Mouse (Mus musculus): ENCODE results near the gene Ascc3. TPM values are rescaled to one million over a fixed set of nuclear protein-coding genes. Genes with fewer than 3 reads are reported as not detected.

The Ascc3 gene
- polyA plus RNA-seq, 1 experiment = 0.72 TPM

GRCm38 (mm10) chr10:50711765-50712164 lies 119.3 kb downstream of the Ascc3 start:
- no peaks in the 10 kb centered on the region for H3K4me1 ChIP-seq
- peaks cover 50% of the 10 kb centered on the region for H3K36me3 ChIP-seq (replicated peaks; ENCODE audit: low read length)
- no peak overlapping the region for H3K4me3 ChIP-seq (replicated peaks)
- no peaks in the 10 kb centered on the region for H3K9me3 ChIP-seq
- H3K27me3 ChIP-seq (replicated peaks) = no peaks in the 10 kb centered on the region
- TF ChIP-seq GATA1 (IDR thresholded peaks at IDR 0.05; ENCODE audit: borderline replicate concordance, low read length) (no peak), FLI1 (IDR thresholded peaks at IDR 0.05; ENCODE audit: low read length) (no peak)

GRCm38 (mm10) chr10:50733459-50733858 lies 141.0 kb downstream of the Ascc3 start:
- Histone ChIP-seq H3K9me3 (no peaks in the 10 kb centered on the region), H3K36me3 (replicated peaks; ENCODE audit: low read length) (peaks cover 54% of the 10 kb centered on the region), H3K4me3 (replicated peaks) (no peak overlapping the region), H3K4me1 (no peaks in the 10 kb centered on the region), H3K27me3 (replicated peaks) (no peaks in the 10 kb centered on the region)
- TF ChIP-seq GATA1 (IDR thresholded peaks at IDR 0.05; ENCODE audit: borderline replicate concordance, low read length) (no peak), FLI1 (IDR thresholded peaks at IDR 0.05; ENCODE audit: low read length) (no peak)

- Histone ChIP-seq H3K36me3 (replicated peaks; ENCODE audit: low read length) (peaks cover 16% of the 10 kb centered on the region), H3K27me3 (replicated peaks) (no peaks in the 10 kb centered on the region), H3K4me3 (replicated peaks) (no peak overlapping the region), H3K9me3 (no peaks in the 10 kb centered on the region), H3K4me1 (peaks cover 23% of the 10 kb centered on the region)
- no peak for TF ChIP-seq FLI1 (IDR thresholded peaks at IDR 0.05; ENCODE audit: low read length)
- no peak for TF ChIP-seq GATA1 (IDR thresholded peaks at IDR 0.05; ENCODE audit: borderline replicate concordance, low read length)
These were observed 169.6 kb downstream of the Ascc3 start for GRCm38 (mm10) chr10:50762069-50762468.

- peaks cover 13% of the 10 kb centered on the region for H3K36me3 ChIP-seq (replicated peaks; ENCODE audit: low read length)
- peaks cover 23% of the 10 kb centered on the region for H3K4me1 ChIP-seq
- no peak for TF ChIP-seq GATA1 (IDR thresholded peaks at IDR 0.05; ENCODE audit: borderline replicate concordance, low read length)
- H3K9me3 ChIP-seq = no peaks in the 10 kb centered on the region
- H3K27me3 ChIP-seq (replicated peaks) = no peaks in the 10 kb centered on the region
- peak overlapping the region; percentile 78 for H3K4me3 ChIP-seq (replicated peaks)
These were observed 170.5 kb downstream of the Ascc3 start for GRCm38 (mm10) chr10:50762984-50763383.

GRCm38 (mm10) chr10:50763457-50764310 lies 171.2 kb downstream of the Ascc3 start:
- Histone ChIP-seq H3K9me3 (no peaks in the 10 kb centered on the region), H3K4me3 (replicated peaks) (peak overlapping the region; percentile 66), H3K27me3 (replicated peaks) (no peaks in the 10 kb centered on the region), H3K4me1 (peaks cover 23% of the 10 kb centered on the region), H3K36me3 (replicated peaks; ENCODE audit: low read length) (peaks cover 10% of the 10 kb centered on the region)
- TF ChIP-seq GATA1 (IDR thresholded peaks at IDR 0.05; ENCODE audit: borderline replicate concordance, low read length) = no peak
- TF ChIP-seq FLI1 (IDR thresholded peaks at IDR 0.05; ENCODE audit: low read length) = no peak

GRCm38 (mm10) chr10:50772811-50773210 lies 180.3 kb downstream of the Ascc3 start:
- no peak overlapping the region for H3K4me3 ChIP-seq (replicated peaks)
- peaks cover 30% of the 10 kb centered on the region for H3K36me3 ChIP-seq (replicated peaks; ENCODE audit: low read length)
- no peaks in the 10 kb centered on the region for H3K27me3 ChIP-seq (replicated peaks)
- no peaks in the 10 kb centered on the region for H3K4me1 ChIP-seq
- no peaks in the 10 kb centered on the region for H3K9me3 ChIP-seq
- no peak for TF ChIP-seq GATA1 (IDR thresholded peaks at IDR 0.05; ENCODE audit: borderline replicate concordance, low read length)
- TF ChIP-seq FLI1 (IDR thresholded peaks at IDR 0.05; ENCODE audit: low read length) = no peak

- no peaks in the 10 kb centered on the region for H3K27me3 ChIP-seq (replicated peaks)
- TF ChIP-seq FLI1 (IDR thresholded peaks at IDR 0.05; ENCODE audit: low read length) (no peak), GATA1 (IDR thresholded peaks at IDR 0.05; ENCODE audit: borderline replicate concordance, low read length) (no peak)
- H3K36me3 ChIP-seq (replicated peaks; ENCODE audit: low read length) = peaks cover 29% of the 10 kb centered on the region
- no peaks in the 10 kb centered on the region for H3K4me1 ChIP-seq
- H3K9me3 ChIP-seq = no peaks in the 10 kb centered on the region
- no peak overlapping the region for H3K4me3 ChIP-seq (replicated peaks)
These were observed 181.4 kb downstream of the Ascc3 start for GRCm38 (mm10) chr10:50773846-50774245.

GRCm38 (mm10) chr10:50792840-50793239 lies 200.4 kb downstream of the Ascc3 start:
- H3K4me3 ChIP-seq (replicated peaks) = no peak overlapping the region
- peaks cover 11% of the 10 kb centered on the region for H3K36me3 ChIP-seq (replicated peaks; ENCODE audit: low read length)
- no peak for TF ChIP-seq GATA1 (IDR thresholded peaks at IDR 0.05; ENCODE audit: borderline replicate concordance, low read length)
- TF ChIP-seq FLI1 (IDR thresholded peaks at IDR 0.05; ENCODE audit: low read length) = no peak
- no peaks in the 10 kb centered on the region for H3K4me1 ChIP-seq
- H3K9me3 ChIP-seq = no peaks in the 10 kb centered on the region
- no peaks in the 10 kb centered on the region for H3K27me3 ChIP-seq (replicated peaks)

- H3K4me1 ChIP-seq = no peaks in the 10 kb centered on the region
- H3K4me3 ChIP-seq (replicated peaks) = no peak overlapping the region
- no peaks in the 10 kb centered on the region for H3K9me3 ChIP-seq
- no peaks in the 10 kb centered on the region for H3K27me3 ChIP-seq (replicated peaks)
- peaks cover under 1% of the 10 kb centered on the region for H3K36me3 ChIP-seq (replicated peaks; ENCODE audit: low read length)
- TF ChIP-seq FLI1 (IDR thresholded peaks at IDR 0.05; ENCODE audit: low read length) (no peak), GATA1 (IDR thresholded peaks at IDR 0.05; ENCODE audit: borderline replicate concordance, low read length) (no peak)
These were observed 209.1 kb downstream of the Ascc3 start for GRCm38 (mm10) chr10:50801594-50801993.

- H3K27me3 ChIP-seq (replicated peaks) = no peaks in the 10 kb centered on the region
- TF ChIP-seq FLI1 (IDR thresholded peaks at IDR 0.05; ENCODE audit: low read length) (no peak), GATA1 (IDR thresholded peaks at IDR 0.05; ENCODE audit: borderline replicate concordance, low read length) (no peak)
- no peaks in the 10 kb centered on the region for H3K4me1 ChIP-seq
- H3K36me3 ChIP-seq (replicated peaks; ENCODE audit: low read length) = no peaks in the 10 kb centered on the region
- H3K9me3 ChIP-seq = no peaks in the 10 kb centered on the region
- no peak overlapping the region for H3K4me3 ChIP-seq (replicated peaks)
These were observed 209.9 kb downstream of the Ascc3 start for GRCm38 (mm10) chr10:50802380-50802779.
